8 mouse cellular contexts compared by ENCODE assay signal in the genomic region with DNA sequence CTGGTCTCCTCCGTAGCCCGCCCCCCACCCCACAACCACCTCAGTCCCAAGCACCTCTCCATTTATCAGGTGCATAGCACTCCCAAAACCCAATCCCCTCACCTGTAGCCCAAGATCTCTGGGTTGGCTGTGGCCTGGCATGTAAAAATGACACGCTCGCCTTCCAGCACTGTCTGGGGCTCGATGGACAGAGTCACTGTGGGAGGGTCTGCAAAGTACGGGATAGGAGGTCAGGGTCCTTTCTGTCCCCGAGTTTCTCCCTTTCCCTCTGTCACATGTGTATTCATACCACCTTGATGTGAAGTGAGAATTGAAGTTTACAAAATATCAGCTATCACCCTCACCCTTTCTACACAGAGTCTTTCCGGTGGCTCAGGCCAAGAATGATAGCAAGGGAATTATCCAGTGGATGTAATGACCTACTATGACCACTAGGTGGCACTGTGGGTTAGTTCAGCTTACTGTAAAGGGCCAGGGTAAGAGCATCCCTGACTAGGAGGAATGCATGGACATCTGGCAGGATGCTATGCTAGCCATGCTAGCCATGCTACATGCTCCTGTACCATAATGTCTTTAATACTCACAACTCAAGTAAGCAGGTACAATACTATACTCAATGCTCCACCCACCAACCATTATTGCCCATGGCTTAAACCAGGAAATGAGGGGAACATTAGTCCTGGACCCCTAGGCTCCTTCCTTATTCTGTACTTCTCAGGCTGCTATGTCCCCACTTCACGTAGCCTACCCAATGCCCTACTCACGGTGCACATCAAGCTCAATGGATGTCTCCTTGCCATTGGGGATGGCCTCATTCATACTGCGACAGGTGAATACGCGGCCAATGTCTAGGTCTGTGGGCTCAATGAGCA.
DNase-seq lines count a peak whose midpoint lies in the region; ATAC-seq and TF ChIP-seq lines count a peak whose summit lies in the region.

No protein-coding gene starts in this region.

- TF ChIP-seq CTCF in gastrocnemius, adult 2 months (IDR thresholded peaks at IDR 0.05) = peak; percentile 96

- peak; percentile 72 to 85 for DNase-seq in heart, adult 18-20 months
- no peak for DNase-seq in heart, embryonic 10.5 days (ENCODE audit: low spot score)
- peak; percentile 42 to 80 for DNase-seq in cerebellum, postnatal 4 days (ENCODE audit: low spot score in 2 of 2)
- DNase-seq in gastrocnemius, adult 2 months = no peak
- peak; percentile 73 to 85 for DNase-seq in left cerebral cortex, postnatal 25 days (ENCODE audit: low spot score in 2 of 2)
- peak; percentile 91 for DNase-seq in midbrain, embryonic 11.5 days (ENCODE audit: low spot score, missing footprints)
- DNase-seq in spleen, adult 12 weeks (ENCODE audit: low spot score) = peak; percentile 8

- intact Hi-C loops in gastrocnemius, adult 2 months (cut with DNase I) = loop anchor here (1.0 to 5.0 kb wide), 2 partner anchors 58 to 85 kb away; no protein-coding TSS in a partner anchor
- intact Hi-C loops in left cerebral cortex, postnatal 25 days (cut with DNase I) = loop anchor here (1.0 to 5.0 kb wide), 2 partner anchors 85 to 407 kb away; no protein-coding TSS in a partner anchor

- H3K27me3 ChIP-seq in heart, embryonic 10.5 days (ENCODE audit: insufficient read depth, poor library complexity, severe bottlenecking) = no peaks in the 10 kb centered on the region
- no peaks in the 10 kb centered on the region for H3K27me3 ChIP-seq in intestine, embryonic 16.5 days (replicated peaks; ENCODE audit: control insufficient read depth, insufficient read depth, low read length)
- H3K27me3 ChIP-seq in midbrain, embryonic 11.5 days (ENCODE audit: control insufficient read depth, insufficient read depth, low read length) = no peaks in the 10 kb centered on the region

- WGBS in heart, embryonic 10.5 days = 73% methylated on average over 13 of the region's 13 CpGs
- 75% methylated on average over 13 of the region's 13 CpGs for WGBS in intestine, embryonic 16.5 days
- WGBS in midbrain, embryonic 11.5 days = 80% methylated on average over 13 of the region's 13 CpGs

- no peaks in the 10 kb centered on the region for H3K9me3 ChIP-seq in heart, embryonic 10.5 days
- H3K9me3 ChIP-seq in intestine, embryonic 16.5 days (ENCODE audit: control insufficient read depth, low read length) = no peaks in the 10 kb centered on the region
- H3K9me3 ChIP-seq in midbrain, embryonic 11.5 days (ENCODE audit: control insufficient read depth, low read length) = no peaks in the 10 kb centered on the region

- H3K4me2 ChIP-seq in intestine, embryonic 16.5 days (ENCODE audit: low read depth, low read length) = no peak overlapping the region
- no peak overlapping the region for H3K4me2 ChIP-seq in midbrain, embryonic 11.5 days

- no peak overlapping the region for H3K4me3 ChIP-seq in heart, embryonic 10.5 days
- no peak overlapping the region for H3K4me3 ChIP-seq in gastrocnemius, adult 2 months
- no peak overlapping the region for H3K4me3 ChIP-seq in intestine, embryonic 16.5 days (ENCODE audit: low read length)
- H3K4me3 ChIP-seq in midbrain, embryonic 11.5 days (ENCODE audit: low read depth, low read length) = no peak overlapping the region

- peaks cover 30% of the 10 kb centered on the region for H3K4me1 ChIP-seq in heart, embryonic 10.5 days
- no peaks in the 10 kb centered on the region for H3K4me1 ChIP-seq in intestine, embryonic 16.5 days (ENCODE audit: control insufficient read depth, insufficient read depth, low read length)
- H3K4me1 ChIP-seq in midbrain, embryonic 11.5 days (ENCODE audit: control insufficient read depth, insufficient read depth, low read length) = no peaks in the 10 kb centered on the region

- no peak overlapping the region for H3K27ac ChIP-seq in heart, embryonic 10.5 days
- H3K27ac ChIP-seq in gastrocnemius, adult 2 months = no peak overlapping the region
- H3K27ac ChIP-seq in intestine, embryonic 16.5 days (ENCODE audit: low read length) = no peak overlapping the region
- no peak overlapping the region for H3K27ac ChIP-seq in midbrain, embryonic 11.5 days (ENCODE audit: low read depth, low read length)

- H3K9ac ChIP-seq in intestine, embryonic 16.5 days (ENCODE audit: low read depth, low read length) = no peak overlapping the region
- H3K9ac ChIP-seq in midbrain, embryonic 11.5 days (ENCODE audit: low read length) = no peak overlapping the region

- peak; percentile 79 for ATAC-seq in intestine, embryonic 16.5 days
- peak; percentile 85 for ATAC-seq in midbrain, embryonic 11.5 days (ENCODE audit: low FRiP score)

- peaks cover 74% of the 10 kb centered on the region for H3K36me3 ChIP-seq in heart, embryonic 10.5 days
- H3K36me3 ChIP-seq in intestine, embryonic 16.5 days (ENCODE audit: control insufficient read depth, insufficient read depth, low read length) = 0 out of 2 replicates have a peak, but pooled peaks cover 1% of the 10 kb centered on the region
- H3K36me3 ChIP-seq in midbrain, embryonic 11.5 days (ENCODE audit: control insufficient read depth, insufficient read depth, low read length) = peaks cover 4% of the 10 kb centered on the region

Comparison
In these comparisons a context has a peak if more than half of its experiments do, and no peak if none do; other contexts are left out.
1. DNase-seq: peak in heart, adult 18-20 months (2 of 2), cerebellum, postnatal 4 days (2 of 2), left cerebral cortex, postnatal 25 days (2 of 2), midbrain, embryonic 11.5 days (single experiment) and spleen, adult 12 weeks (single experiment); none in heart, embryonic 10.5 days (single experiment) and gastrocnemius, adult 2 months (single experiment).